Mouse (Mus musculus) liver, postnatal 0 days (tissue): Measurements from ENCODE around the gene Lrrfip1.

Experiments
- CTCF ChIP-seq: sonication (generic); IDR thresholded peaks from 2 replicates; pipeline ENCODE4 v1.5.1; 2016; ENCODE audit warnings: antibody characterized with exemption, low read depth
- EP300 ChIP-seq: IDR thresholded peaks from 2 replicates; pipeline ENCODE4 v1.6.1; 2016; ENCODE audit warnings: antibody characterized with exemption, low read depth, mild to moderate bottlenecking

DNA sequence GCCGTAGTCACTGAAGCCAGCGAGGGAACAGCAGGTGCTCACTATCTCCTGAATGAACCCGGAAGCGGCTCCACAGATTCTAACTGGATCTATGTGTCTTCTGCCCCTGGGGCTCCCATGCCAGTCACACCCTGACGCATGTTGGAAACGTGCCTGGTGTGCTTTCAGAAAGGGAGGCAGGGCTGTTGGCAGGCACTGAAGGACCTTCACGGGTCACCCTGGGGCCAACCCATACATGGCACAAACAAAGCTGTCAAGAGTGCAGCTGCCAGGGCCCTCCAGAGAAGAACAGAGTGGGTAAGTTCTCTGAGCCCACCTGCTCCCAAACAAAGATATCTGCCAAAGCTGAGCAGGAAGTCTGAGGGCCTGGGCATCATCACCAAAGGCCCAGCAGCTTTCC, 31.0 kb upstream of the Lrrfip1 start:
- no peak for TF ChIP-seq CTCF
- TF ChIP-seq EP300: no peak
